Mouse (Mus musculus) v-Abl transformed pro-B cells (cell line): ENCODE results near the gene Gopc.
"Not testable (repeated sequence)": the region's sequence is repeated elsewhere in the genome, so short reads cannot be mapped to it uniquely, and the experiment has no call there.

ENCODE experiments used
- in situ Hi-C, 2 experiments: fragments of 400-800 bp; cut with MboI; formaldehyde crosslinking; loops; one replicate each; pipeline ENCODE4 v1.15.1; 2025; ENCODE audit not compliant: unreplicated experiment in 2 of 2

Gene Gopc

GRCm38 (mm10) chr10:52319506-52320286 is 62.2 kb downstream of the Gopc start:
- in situ Hi-C loops = no loop called here

GRCm38 (mm10) chr10:52309196-52309595 is 72.7 kb downstream of the Gopc start:
- in situ Hi-C loops = no loop called here

GRCm38 (mm10) chr10:52304574-52304973 is 77.3 kb downstream of the Gopc start:
- in situ Hi-C loops = no loop called here

- in situ Hi-C loops = no loop called here
These were observed 79.7 kb downstream of the Gopc start for GRCm38 (mm10) chr10:52302271-52302670.

GRCm38 (mm10) chr10:52301766-52302165 is 80.2 kb downstream of the Gopc start:
- in situ Hi-C loops = no loop called here

- in situ Hi-C loops = not testable (repeated sequence)
These were observed 83.4 kb downstream of the Gopc start for GRCm38 (mm10) chr10:52298568-52298967.

GRCm38 (mm10) chr10:52295934-52296333 is 86.0 kb downstream of the Gopc start:
- in situ Hi-C loops = no loop called here

- in situ Hi-C loops = no loop called here
These were observed 87.9 kb downstream of the Gopc start for GRCm38 (mm10) chr10:52293921-52294577.

- in situ Hi-C loops = not testable (repeated sequence)
These were observed 89.5 kb downstream of the Gopc start for GRCm38 (mm10) chr10:52292391-52292790.

- in situ Hi-C loops = no loop called here
These were observed 92.7 kb downstream of the Gopc start for GRCm38 (mm10) chr10:52289261-52289660.

- in situ Hi-C loops = no loop called here
These were observed 93.9 kb downstream of the Gopc start for GRCm38 (mm10) chr10:52287852-52288533.
